Mouse (Mus musculus): ENCODE measurements at regions not wholly inside any gene's neighbourhood (a gene's known extent, or its start where the extent isn't known, plus 50 kb on each side); places are given as distances from the start of the nearest gene placed in this dataset.

DNA sequence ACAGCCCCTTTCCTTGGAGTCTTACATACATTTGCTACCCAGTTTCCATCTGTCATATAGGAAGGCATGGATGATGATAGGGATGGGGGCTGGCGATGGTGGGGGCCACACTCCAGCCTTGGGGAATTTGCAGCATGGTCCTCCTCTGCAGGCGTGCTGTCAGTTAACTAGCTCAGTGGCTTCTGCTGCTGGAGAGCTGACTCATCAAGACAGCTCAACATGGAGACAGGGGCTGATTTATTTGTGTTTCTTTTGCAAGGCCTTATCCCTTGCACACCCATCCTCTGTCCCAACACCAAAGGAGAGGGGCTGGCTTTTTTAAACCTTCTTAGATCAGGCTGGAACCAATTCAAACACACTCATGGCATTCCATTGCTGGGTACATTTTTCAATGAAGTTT is 98.3 kb upstream of the Meis1 start:
- TF ChIP-seq CTCF (IDR thresholded peaks at IDR 0.05; ENCODE audit: borderline replicate concordance, insufficient read depth, low read depth, low read length): no peak
- no peak for TF ChIP-seq POLR2A (IDR thresholded peaks at IDR 0.05; ENCODE audit: borderline replicate concordance, insufficient read depth, low read length)

All from cerebellum, adult 2 months (tissue).